ENCODE assay signal across 8 mouse cellular contexts in genomic region chr6:118845829-118846228, GRCm38 (mm10).
A peak's percentile ranks its signal among the peaks of the same experiment; 100 is the strongest.
DNase-seq lines count a peak whose midpoint lies in the region; ATAC-seq and TF ChIP-seq lines count a peak whose summit lies in the region.

No protein-coding gene starts in this region.

- no peak overlapping the region for H3K4me2 ChIP-seq in kidney, embryonic 14.5 days (replicated peaks; ENCODE audit: low read depth, low read length)
- no peak overlapping the region for H3K4me2 ChIP-seq in embryonic facial prominence, embryonic 14.5 days (ENCODE audit: low read depth, low read length)
- H3K4me2 ChIP-seq in midbrain, embryonic 15.5 days: no peak overlapping the region

- DNase-seq in kidney, postnatal 36 days: no peak
- peak; percentile 44 to 47 for DNase-seq in adrenal gland, postnatal 36 days
- peak; percentile 70 for DNase-seq in embryonic facial prominence, embryonic 14.5 days (ENCODE audit: low spot score)
- DNase-seq in layer of hippocampus, adult 2 months (ENCODE audit: low spot score in 2 of 2): peak; percentile 53 to 60
- no peak for DNase-seq in gastrocnemius, adult 18-20 months (ENCODE audit: low spot score)
- no peak for DNase-seq in left cerebral cortex, adult 8-10 months (ENCODE audit: low spot score in 2 of 2)

- no peaks in the 10 kb centered on the region for H3K9me3 ChIP-seq in kidney, embryonic 14.5 days (ENCODE audit: control insufficient read depth, low read length)
- H3K9me3 ChIP-seq in embryonic facial prominence, embryonic 14.5 days (ENCODE audit: control insufficient read depth, low read length): no peaks in the 10 kb centered on the region
- no peaks in the 10 kb centered on the region for H3K9me3 ChIP-seq in midbrain, embryonic 15.5 days

- peak; percentile 14; the same call in 1 of the 2 replicates for ATAC-seq in kidney, embryonic 14.5 days (ENCODE audit: low FRiP score, low TSS enrichment)
- ATAC-seq in embryonic facial prominence, embryonic 14.5 days (ENCODE audit: low read depth): peak; percentile 86
- peak; percentile 51 for ATAC-seq in midbrain, embryonic 15.5 days (replicated peaks)

- 22% methylated on average over 2 of the region's 2 CpGs for WGBS in kidney, embryonic 14.5 days
- WGBS in embryonic facial prominence, embryonic 14.5 days: 11% methylated on average over 2 of the region's 2 CpGs
- WGBS in midbrain, embryonic 15.5 days: 14% methylated on average over 2 of the region's 2 CpGs

- H3K9ac ChIP-seq in kidney, embryonic 14.5 days (ENCODE audit: low read depth, low read length): no peak overlapping the region
- H3K9ac ChIP-seq in embryonic facial prominence, embryonic 14.5 days (ENCODE audit: low read depth, low read length): no peak overlapping the region
- no peak overlapping the region for H3K9ac ChIP-seq in midbrain, embryonic 15.5 days

- H3K27ac ChIP-seq in kidney, embryonic 14.5 days (ENCODE audit: low read depth, low read length): no peak overlapping the region
- H3K27ac ChIP-seq in embryonic facial prominence, embryonic 14.5 days (replicated peaks; ENCODE audit: low read depth, low read length): no peak overlapping the region
- peak overlapping the region; percentile 88 for H3K27ac ChIP-seq in layer of hippocampus, adult 2 months
- no peak overlapping the region for H3K27ac ChIP-seq in midbrain, embryonic 15.5 days

- no peaks in the 10 kb centered on the region for H3K4me1 ChIP-seq in kidney, embryonic 14.5 days (ENCODE audit: control insufficient read depth, insufficient read depth, low read length)
- no peaks in the 10 kb centered on the region for H3K4me1 ChIP-seq in embryonic facial prominence, embryonic 14.5 days (ENCODE audit: control insufficient read depth, insufficient read depth, low read length)
- H3K4me1 ChIP-seq in midbrain, embryonic 15.5 days: peaks cover 31% of the 10 kb centered on the region

- no peaks in the 10 kb centered on the region; the same call in 1 of the 2 replicates for H3K27me3 ChIP-seq in kidney, embryonic 14.5 days (ENCODE audit: control insufficient read depth, insufficient read depth, low read length)
- H3K27me3 ChIP-seq in embryonic facial prominence, embryonic 14.5 days (replicated peaks; ENCODE audit: control insufficient read depth, insufficient read depth, low read length): no peaks in the 10 kb centered on the region
- no peaks in the 10 kb centered on the region for H3K27me3 ChIP-seq in midbrain, embryonic 15.5 days (replicated peaks)

- no peaks in the 10 kb centered on the region for H3K36me3 ChIP-seq in kidney, embryonic 14.5 days (ENCODE audit: control insufficient read depth, insufficient read depth, low read length)
- H3K36me3 ChIP-seq in embryonic facial prominence, embryonic 14.5 days (ENCODE audit: control insufficient read depth, insufficient read depth, low read length): no peaks in the 10 kb centered on the region
- no peaks in the 10 kb centered on the region for H3K36me3 ChIP-seq in midbrain, embryonic 15.5 days (replicated peaks)

- H3K4me3 ChIP-seq in kidney, embryonic 14.5 days (ENCODE audit: low read length): no peak overlapping the region
- H3K4me3 ChIP-seq in embryonic facial prominence, embryonic 14.5 days (ENCODE audit: low read depth, low read length): no peak overlapping the region
- H3K4me3 ChIP-seq in layer of hippocampus, adult 2 months: no peak overlapping the region
- H3K4me3 ChIP-seq in midbrain, embryonic 15.5 days: no peak overlapping the region

- no peak; the same call in 1 of the 2 replicates for TF ChIP-seq CTCF in layer of hippocampus, adult 2 months (conservative IDR thresholded peaks at IDR 0.05)

Comparison
In these comparisons a context has a peak if more than half of its experiments do, and no peak if none do; other contexts are left out.
1. ATAC-seq: peak in every context shown above with its lines; median percentile 86 in embryonic facial prominence, embryonic 14.5 days; 51 in midbrain, embryonic 15.5 days; 14 in kidney, embryonic 14.5 days.
2. DNase-seq: peak in adrenal gland, postnatal 36 days (2 of 2), embryonic facial prominence, embryonic 14.5 days (single experiment) and layer of hippocampus, adult 2 months (2 of 2); none in kidney, postnatal 36 days (0 of 2), gastrocnemius, adult 18-20 months (single experiment) and left cerebral cortex, adult 8-10 months (0 of 2).